Mouse (Mus musculus): ENCODE measurements around the gene Zfp553.

The Zfp553 gene

GRCm38 (mm10) chr7:127271093-127271492 lies 38.2 kb downstream of the Zfp553 start:
- no peak for DNase-seq (ENCODE audit: low spot score in 2 of 2)

DNA sequence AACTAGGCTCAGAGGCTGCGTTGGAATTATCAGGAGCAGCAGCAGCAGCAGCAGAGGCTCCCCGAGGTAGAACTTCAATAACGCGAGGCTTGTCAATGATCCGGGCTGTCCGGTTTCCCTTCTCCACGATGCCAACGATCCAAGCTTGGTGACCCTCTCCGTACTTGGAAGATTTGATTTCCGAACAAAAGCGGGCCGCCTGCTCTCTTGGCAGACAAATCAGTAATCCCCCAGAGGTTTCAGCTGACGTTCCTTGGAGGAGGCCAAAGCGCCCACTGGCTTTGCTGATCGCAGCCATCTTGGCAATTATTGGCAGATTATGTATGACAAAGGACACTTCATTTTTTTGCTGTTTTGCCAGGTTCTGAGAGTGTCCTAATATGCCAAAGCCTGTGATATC lies 39.7 kb downstream of the Zfp553 start:
- DNase-seq (ENCODE audit: low spot score in 2 of 2): no peak

DNA sequence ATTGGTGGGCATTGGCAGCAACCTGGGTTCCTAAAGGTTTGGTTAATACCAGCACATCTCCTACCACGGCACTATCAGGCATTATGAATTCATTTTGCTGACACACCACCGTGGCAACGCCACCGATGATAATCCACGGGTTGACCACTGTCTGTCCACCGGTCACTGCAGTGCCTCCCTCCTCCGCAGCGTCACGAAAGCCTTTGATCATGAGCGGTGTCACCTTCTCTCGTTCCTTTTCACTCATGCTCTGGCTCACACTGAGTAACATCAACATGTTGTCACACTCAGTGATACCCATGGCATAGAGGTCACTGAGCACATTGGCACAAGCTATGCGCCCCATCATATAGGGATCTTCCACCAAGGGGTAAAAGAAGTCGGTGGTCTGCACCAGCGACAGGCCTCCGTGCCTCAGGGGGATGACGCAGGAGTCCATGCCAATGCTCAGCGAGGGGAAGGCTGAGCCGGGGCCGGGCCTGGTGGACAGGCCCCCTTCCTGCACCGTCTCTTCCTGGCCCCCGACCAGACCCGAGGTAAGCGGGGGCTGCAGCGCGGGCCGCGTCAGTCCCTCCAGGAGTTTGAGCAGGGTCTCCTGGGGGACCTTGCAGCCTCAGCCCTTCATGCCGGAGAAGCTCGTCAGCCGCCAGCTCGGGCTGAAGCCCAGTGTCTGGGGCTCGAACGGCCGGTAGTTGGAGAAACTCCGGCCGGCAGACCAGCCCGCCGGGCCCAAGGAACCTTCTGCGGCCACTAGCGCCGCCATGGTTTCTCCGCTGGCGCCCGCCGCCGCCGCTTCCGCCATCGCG lies 40.5 kb downstream of the Zfp553 start:
- no peak for DNase-seq (ENCODE audit: low spot score in 2 of 2)

DNA sequence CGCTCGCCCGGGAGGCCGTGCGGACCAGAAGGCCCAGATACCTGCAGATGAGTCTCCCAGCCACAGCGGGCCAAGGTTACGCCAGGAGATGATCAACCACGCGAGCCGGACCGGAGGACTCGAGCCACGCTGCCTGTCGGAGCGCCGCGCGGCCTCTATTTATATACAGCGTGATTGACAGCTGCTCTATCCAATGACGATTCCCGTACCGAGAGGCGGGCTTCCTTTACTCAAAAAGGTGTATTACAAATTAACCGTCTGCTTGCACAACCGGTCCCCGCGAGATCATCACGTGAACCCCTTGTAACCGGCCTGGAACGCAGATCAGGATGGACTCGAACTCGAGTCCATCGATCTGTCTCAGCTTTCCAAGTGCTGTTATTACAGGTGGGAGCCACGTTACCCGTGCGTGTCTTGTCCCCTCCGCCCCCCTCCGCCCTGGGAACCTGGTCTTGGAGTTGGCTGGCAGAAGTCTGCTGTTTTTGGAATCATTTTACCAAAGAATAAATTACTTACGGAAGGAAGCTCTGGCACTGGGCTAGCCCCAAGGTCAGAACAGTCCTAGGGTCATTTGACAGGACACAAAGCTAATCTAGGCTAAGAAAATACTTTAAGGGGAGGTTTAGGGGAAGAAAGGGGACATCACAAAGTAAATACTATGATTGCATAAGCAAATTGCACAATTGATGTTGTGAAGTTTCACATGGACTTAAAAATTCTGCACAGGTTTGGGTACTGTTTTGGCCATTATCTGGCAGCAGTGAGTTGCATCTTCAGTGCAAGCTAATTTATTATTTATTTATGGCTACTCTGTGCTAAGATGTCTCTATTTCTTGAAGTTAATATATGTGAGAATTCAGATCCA lies 41.3 kb downstream of the Zfp553 start, which contains the start of gene Sephs2:
Gene Sephs2, minus strand, starts transcription at position 131 of the 865 bp plus-strand sequence.
- DNase-seq (ENCODE audit: low spot score in 2 of 2): peak; percentile 94 to 97

DNA sequence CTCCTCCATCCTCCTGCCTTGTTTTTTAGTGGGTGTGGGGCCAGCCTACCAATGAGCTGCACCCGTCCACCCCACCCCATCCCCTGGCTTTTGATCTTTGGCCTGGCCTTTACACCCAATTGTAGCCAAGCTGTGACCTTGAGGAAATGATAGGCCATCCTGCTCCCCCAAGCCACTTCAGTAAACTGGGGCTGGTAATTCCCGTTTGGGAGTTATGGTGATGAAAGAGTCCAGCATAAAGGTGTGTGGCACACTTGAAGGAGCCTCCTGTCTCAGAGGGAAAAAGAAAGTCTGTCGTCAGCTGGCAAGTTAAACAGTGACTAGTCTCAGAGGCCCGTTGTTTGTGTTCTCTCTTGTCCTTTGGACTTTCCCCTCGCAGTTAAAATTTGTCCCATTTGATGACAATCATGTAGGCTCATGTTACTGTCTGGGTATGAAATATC lies 43.7 kb downstream of the Zfp553 start:
- DNase-seq (ENCODE audit: low spot score in 2 of 2): no peak

DNA sequence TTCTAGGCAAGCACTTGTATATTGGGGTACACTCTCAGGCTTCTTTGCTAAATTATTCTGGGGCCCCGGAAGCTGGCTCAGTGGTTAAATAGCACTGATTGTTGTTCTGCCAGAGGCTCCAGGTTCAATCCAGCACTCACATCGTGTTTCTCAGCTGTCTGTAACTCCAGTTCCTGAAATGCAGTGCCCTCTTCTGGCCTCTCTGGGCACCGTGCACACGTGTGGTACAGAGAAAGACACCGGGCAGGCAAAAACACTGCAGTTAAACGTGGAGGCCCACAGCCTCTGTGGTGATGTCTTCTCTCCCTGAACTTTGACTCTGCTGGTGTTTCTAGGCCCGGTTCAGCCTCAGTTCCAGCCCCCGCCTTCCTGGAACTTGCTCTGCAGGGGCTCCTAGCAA lies 45.5 kb downstream of the Zfp553 start:
- peak; percentile 64 to 76 for DNase-seq (ENCODE audit: low spot score in 2 of 2)

GRCm38 (mm10) chr7:127280092-127280491 lies 47.2 kb downstream of the Zfp553 start:
- no peak for DNase-seq (ENCODE audit: low spot score in 2 of 2)

- no peak for DNase-seq (ENCODE audit: low spot score in 2 of 2)
Measured at GRCm38 (mm10) chr7:127281114-127281513, 48.3 kb downstream of the Zfp553 start.

DNA sequence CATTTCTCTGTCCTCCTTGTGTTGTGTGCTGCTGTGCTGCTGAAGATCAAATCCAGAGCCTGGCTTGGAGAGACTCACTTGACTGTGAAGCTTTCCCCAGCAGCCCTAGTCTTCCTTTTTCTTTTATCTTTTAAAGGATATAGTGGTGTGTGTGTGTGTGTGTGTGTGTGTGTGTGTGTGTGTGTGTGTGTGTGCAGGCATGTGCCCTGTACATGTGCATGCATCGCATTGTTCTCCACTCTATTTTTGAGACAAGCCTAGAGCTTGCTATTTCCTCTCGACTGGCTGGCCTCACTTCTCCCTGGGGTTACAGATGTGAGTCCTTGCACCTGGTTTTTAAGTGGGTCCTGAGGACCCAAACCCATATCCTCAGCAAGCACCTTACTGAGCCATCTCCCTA lies 49.3 kb downstream of the Zfp553 start:
- no peak for DNase-seq (ENCODE audit: low spot score in 2 of 2)

DNA sequence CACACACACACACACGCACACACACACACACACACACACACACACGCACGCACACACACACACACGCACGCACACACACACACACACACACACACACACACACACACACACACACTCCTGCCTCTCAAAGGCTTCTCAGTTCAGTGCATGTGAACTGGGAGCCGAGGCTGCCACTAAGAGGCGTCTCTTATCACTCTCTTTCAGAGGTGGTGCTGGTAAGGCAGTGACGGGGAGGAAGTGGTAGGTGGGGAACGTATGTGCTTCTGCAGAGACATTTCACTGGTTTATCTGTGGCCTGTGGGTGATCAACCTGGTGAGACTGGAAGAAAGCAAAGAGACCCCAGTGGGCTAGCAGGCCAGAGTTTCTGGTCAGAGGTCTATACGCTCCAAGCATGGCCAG lies 52.3 kb downstream of the Zfp553 start:
- no peak for DNase-seq (ENCODE audit: low spot score in 2 of 2)

Data from spleen, postnatal 4 days (tissue).